Mouse (Mus musculus): ENCODE results near the gene 1110032A03Rik.

The 1110032A03Rik gene

GRCm38 (mm10) chr9:50768107-50769002, 7.0 kb downstream of the 1110032A03Rik start, which contains the start of gene Fdxacb1:
TSS of gene Fdxacb1 (plus strand) at chr9:50768236.
- peak; percentile 98 for DNase-seq

GRCm38 (mm10) chr9:50767531-50768106, 7.7 kb downstream of the 1110032A03Rik start:
- peak; percentile 9 for DNase-seq

GRCm38 (mm10) chr9:50763331-50763730, 12.0 kb downstream of the 1110032A03Rik start:
- DNase-seq: no peak

- no peak for DNase-seq
Observed at GRCm38 (mm10) chr9:50761520-50762243, 13.6 kb downstream of the 1110032A03Rik start.

GRCm38 (mm10) chr9:50756711-50757110, 18.6 kb downstream of the 1110032A03Rik start:
- no peak for DNase-seq

GRCm38 (mm10) chr9:50753947-50754346, 21.4 kb downstream of the 1110032A03Rik start:
- DNase-seq: no peak

- no peak for DNase-seq
Observed at GRCm38 (mm10) chr9:50752784-50753615, 22.3 kb downstream of the 1110032A03Rik start.

GRCm38 (mm10) chr9:50752054-50752602, 23.2 kb downstream of the 1110032A03Rik start, which contains the start of gene Hspb2:
TSS of gene Hspb2 (minus strand) at chr9:50752354.
- DNase-seq: no peak

GRCm38 (mm10) chr9:50751323-50751722, 24.0 kb downstream of the 1110032A03Rik start, which contains the start of gene Cryab:
TSS of gene Cryab (plus strand) at chr9:50751325.
- DNase-seq: no peak

GRCm38 (mm10) chr9:50750706-50751105, 24.6 kb downstream of the 1110032A03Rik start:
- DNase-seq: no peak

GRCm38 (mm10) chr9:50746214-50746677, 29.1 kb downstream of the 1110032A03Rik start, which contains the start of gene 2310030G06Rik:
TSS of gene 2310030G06Rik (minus strand) at chr9:50746536.
- no peak for DNase-seq

- DNase-seq: no peak
Observed at GRCm38 (mm10) chr9:50745806-50746205, 29.5 kb downstream of the 1110032A03Rik start.

- DNase-seq: no peak
Observed at GRCm38 (mm10) chr9:50742744-50743143, 32.6 kb downstream of the 1110032A03Rik start.

GRCm38 (mm10) chr9:50742261-50742660, 33.1 kb downstream of the 1110032A03Rik start:
- no peak for DNase-seq

- no peak for DNase-seq
Observed at GRCm38 (mm10) chr9:50740867-50741784, 34.2 kb downstream of the 1110032A03Rik start.

- peak; percentile 82 for DNase-seq
Observed at GRCm38 (mm10) chr9:50738914-50739870, 36.1 kb downstream of the 1110032A03Rik start, which contains the start of gene Dixdc1. TSS of gene Dixdc1 (minus strand) at chr9:50739517.

GRCm38 (mm10) chr9:50734989-50735388, 40.3 kb downstream of the 1110032A03Rik start:
- no peak for DNase-seq

- DNase-seq: no peak
Observed at GRCm38 (mm10) chr9:50732560-50732959, 42.8 kb downstream of the 1110032A03Rik start.

GRCm38 (mm10) chr9:50729600-50729999, 45.7 kb downstream of the 1110032A03Rik start:
- no peak for DNase-seq
